Mouse (Mus musculus) midbrain, postnatal 0 days (tissue): ENCODE measurements around the gene Olfr56. TPM values are rescaled to one million over a fixed set of nuclear protein-coding genes. Genes with fewer than 3 reads are reported as not detected.
A peak's percentile ranks its signal among the peaks of the same experiment; 100 is the strongest.
"Not testable (repeated sequence)": the region's sequence is repeated elsewhere in the genome, so short reads cannot be mapped to it uniquely, and the experiment has no call there.

ENCODE experiments used
- ATAC-seq: fragments of 200-750 bp; cut with Nextera tagmentation; 2 replicates; pipeline ENCODE4 v1.8.0; 2017; ENCODE audit warnings: moderate number of reproducible peaks, mild to moderate bottlenecking, moderate TSS enrichment, moderate library complexity; ENCODE audit not compliant: low FRiP score
- DNase-seq: peaks from one replicate; pipeline ENCODE4 v3.0.0-alpha.2; 2015; ENCODE audit warnings: low spot score
- H3K27ac ChIP-seq: fragments of 300-500 bp; sonication (generic); 2 replicates; pipeline ENCODE4 v1.5.1; 2014; ENCODE audit warnings: low read depth, mild to moderate bottlenecking, low read length, mixed read lengths
- H3K27me3 ChIP-seq: fragments of 300-500 bp; sonication (generic); 2 replicates; pipeline ENCODE4 v1.6.1; 2014; ENCODE audit warnings: low read length, control low read depth, mixed read lengths; ENCODE audit not compliant: insufficient read depth
- H3K36me3 ChIP-seq: fragments of 300-500 bp; sonication (generic); 2 replicates; pipeline ENCODE4 v1.6.1; 2014; ENCODE audit warnings: low read length, control low read depth, mixed read lengths; ENCODE audit not compliant: insufficient read depth
- H3K4me1 ChIP-seq: fragments of 300-500 bp; sonication (generic); 2 replicates; pipeline ENCODE4 v1.6.1; 2014; ENCODE audit warnings: mild to moderate bottlenecking, control low read depth, antibody characterized with exemption, low read length, mixed read lengths; ENCODE audit not compliant: insufficient read depth
- H3K4me2 ChIP-seq: fragments of 300-500 bp; sonication (generic); 2 replicates; pipeline ENCODE4 v1.6.1; 2014; ENCODE audit warnings: low read depth, mild to moderate bottlenecking, low read length, mixed read lengths; ENCODE audit not compliant: poor library complexity, severe bottlenecking
- H3K4me3 ChIP-seq: fragments of 300-500 bp; sonication (generic); 2 replicates; pipeline ENCODE4 v1.5.1; 2014; ENCODE audit warnings: low read depth, mild to moderate bottlenecking, low read length, moderate library complexity
- H3K9ac ChIP-seq: fragments of 300-500 bp; sonication (generic); replicated peaks from 2 replicates; pipeline ENCODE4 v1.6.1; 2014; ENCODE audit warnings: mild to moderate bottlenecking, low read length, moderate library complexity, mixed read lengths; ENCODE audit not compliant: poor library complexity, severe bottlenecking
- H3K9me3 ChIP-seq: fragments of 300-500 bp; sonication (generic); 2 replicates; pipeline ENCODE4 v1.6.1; 2016; ENCODE audit warnings: low read length, control low read depth
- CTCF ChIP-seq: IDR thresholded peaks from 2 replicates; pipeline ENCODE4 v1.5.1; 2016; ENCODE audit warnings: antibody characterized with exemption, mild to moderate bottlenecking
- WGBS: fragments of 180-500 bp; shearing (Covaris S2); extraction: QIAGEN DNeasy Blood & Tissue Kit; methylation state at CpG from one replicate; pipeline ENCODE4 v1.1.7; 2014; 5-methylcytosine and 5-hydroxymethylcytosine counted together
- polyA plus RNA-seq: library from polyadenylated mRNA; unstranded; fragments of >200 nt; fragmentation: Nextera tagmentation; extraction: Ambion mirVana; gene quantifications from 2 replicates; pipeline ENCODE4 v1.2.1, GENCODE M21; 2015
- total RNA-seq: library from RNA; depleted of rRNA; stranded (reverse); fragments of >200 nt; gene quantifications from 2 replicates; pipeline ENCODE4 v1.2.3, GENCODE M21; 2014

The Olfr56 gene
- total and polyA plus RNA-seq, 2 experiments from 2014 or later = not detected

GRCm38 (mm10) chr11:49154077-49154476, 175.4 kb downstream of the Olfr56 start, which contains the start of gene Olfr1394:
Gene Olfr1394 (plus strand): TSS chr11:49154377.
- no peak for ATAC-seq
- no peaks in the 10 kb centered on the region for H3K4me1 ChIP-seq
- no peak for DNase-seq

DNA sequence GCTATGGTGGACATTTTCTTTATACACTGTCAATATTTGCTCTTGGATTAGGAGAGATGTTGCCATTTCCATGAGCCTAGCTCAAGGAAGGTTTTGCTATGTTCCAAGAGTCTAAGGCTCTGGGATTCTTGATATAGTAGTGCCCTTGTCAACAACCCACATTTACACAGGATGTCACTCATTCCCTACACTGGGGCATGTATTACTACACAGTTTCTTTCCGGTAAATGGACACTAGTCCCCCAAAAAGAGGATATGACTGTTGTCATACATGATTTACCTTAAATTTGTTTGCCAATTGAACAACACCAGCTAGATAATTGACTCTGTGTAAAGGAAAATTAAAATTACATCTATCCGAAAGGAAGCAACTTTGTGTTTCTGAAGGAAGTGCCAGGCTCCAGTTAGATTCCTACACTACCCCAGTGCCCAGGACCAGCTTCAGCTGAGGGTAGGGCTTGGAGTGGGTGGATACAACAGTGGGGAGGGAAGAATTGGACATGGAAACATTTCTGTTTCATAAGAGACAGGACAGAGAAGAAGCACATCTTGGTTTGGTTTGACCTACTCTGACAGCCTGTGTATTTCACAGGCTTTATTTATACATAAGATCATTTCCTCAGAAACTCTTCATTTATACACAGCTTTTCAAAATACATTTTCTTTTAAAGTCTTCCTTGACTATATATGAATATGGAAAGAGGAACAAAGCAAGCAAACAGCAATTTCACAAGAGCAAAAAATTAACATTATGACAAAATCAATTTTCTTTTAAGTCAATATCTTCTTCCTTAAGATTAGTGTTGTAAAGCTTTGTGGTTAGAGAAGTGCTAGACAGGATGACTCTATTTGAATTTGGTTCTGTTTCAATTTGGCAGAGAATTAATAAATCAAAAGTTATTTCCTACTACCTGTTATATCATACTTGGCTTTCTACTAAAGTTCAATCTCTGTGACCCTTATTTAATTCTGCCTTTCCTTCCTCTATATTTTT, 178.4 kb downstream of the Olfr56 start:
- DNase-seq (no peak), ATAC-seq (no peak)
- Histone ChIP-seq H3K4me2 (no peak overlapping the region), H3K9me3 (no peaks in the 10 kb centered on the region), H3K4me3 (no peak overlapping the region), H3K27ac (no peak overlapping the region), H3K27me3 (no peaks in the 10 kb centered on the region), H3K36me3 (no peaks in the 10 kb centered on the region), H3K9ac (no peak overlapping the region), H3K4me1 (no peaks in the 10 kb centered on the region)
- 95% methylated on average over 2 of the region's 2 CpGs for WGBS
- no peak for TF ChIP-seq CTCF

More at GRCm38 (mm10) chr11:49154077-49154476, 175.4 kb downstream of the Olfr56 start, which contains the start of gene Olfr1394:
- no peaks in the 10 kb centered on the region for H3K36me3 ChIP-seq
- no peak within 1 kb of the TSS for H3K4me3 ChIP-seq
- no peak within 1 kb of the TSS for H3K4me2 ChIP-seq
- H3K9ac ChIP-seq = no peak within 1 kb of the TSS
- H3K9me3 ChIP-seq = no peaks in the 10 kb centered on the region
- no peak within 1 kb of the TSS for H3K27ac ChIP-seq
- TF ChIP-seq CTCF = no peak
- WGBS = 91% methylated on average over 1 of the region's 1 CpGs
- no peaks in the 10 kb centered on the region for H3K27me3 ChIP-seq

DNA sequence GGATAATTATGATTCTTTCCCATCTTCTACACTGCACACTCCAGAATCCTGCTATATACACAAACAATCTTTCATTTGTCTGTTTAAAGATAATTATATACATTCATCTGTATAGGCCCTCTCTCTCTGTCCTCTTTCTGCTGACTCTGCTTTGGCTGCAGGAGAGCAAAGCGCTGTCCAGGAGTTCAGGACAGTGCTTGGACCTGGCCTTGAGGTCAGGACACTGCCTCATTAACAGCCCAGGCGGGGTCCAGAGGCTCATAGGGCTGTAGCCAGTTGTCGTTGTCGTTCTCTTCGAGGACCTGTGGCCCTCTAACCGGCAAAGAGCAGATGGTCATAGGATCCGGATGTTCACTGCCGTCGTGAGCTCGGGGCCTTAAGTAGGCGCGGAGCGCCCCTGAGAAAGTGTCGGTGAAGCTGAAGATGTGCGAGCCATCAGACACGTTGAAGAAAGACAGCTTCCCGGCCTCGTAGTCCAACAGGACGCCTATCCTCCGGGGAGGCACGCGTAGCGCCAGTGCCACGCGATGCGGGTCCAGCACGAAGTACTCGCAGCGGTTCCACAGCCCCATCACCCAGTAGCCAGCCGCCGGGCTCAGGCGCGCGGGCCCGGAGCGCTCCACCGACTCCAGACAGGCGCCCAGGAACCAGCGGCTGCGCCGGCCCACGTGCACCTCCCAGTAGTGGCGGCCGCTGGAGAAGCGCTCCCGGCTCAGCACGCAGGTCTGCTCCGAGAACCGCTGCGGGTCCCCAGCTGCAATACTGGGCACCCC, 190.3 kb downstream of the Olfr56 start:
- peak; percentile 79 for ATAC-seq
- peak overlapping the region; percentile 41 for H3K4me3 ChIP-seq
- H3K4me1 ChIP-seq = no peaks in the 10 kb centered on the region
- H3K27ac ChIP-seq = no peak overlapping the region
- no peaks in the 10 kb centered on the region; the same call in 1 of the 2 replicates for H3K27me3 ChIP-seq
- WGBS = 3% methylated on average over 50 of the region's 50 CpGs
- H3K36me3 ChIP-seq = no peaks in the 10 kb centered on the region
- H3K9me3 ChIP-seq = peaks cover 4% of the 10 kb centered on the region; the same call in 1 of the 2 replicates
- DNase-seq = peak; percentile 21
- no peak overlapping the region for H3K9ac ChIP-seq
- peak overlapping the region; percentile 75 for H3K4me2 ChIP-seq
- no peak for TF ChIP-seq CTCF

- no peak for ATAC-seq
- WGBS = 95% methylated on average over 4 of the region's 4 CpGs
These were observed 191.9 kb downstream of the Olfr56 start for GRCm38 (mm10) chr11:49170576-49170975.

GRCm38 (mm10) chr11:49175345-49175744, 196.7 kb downstream of the Olfr56 start:
- no peak for DNase-seq
- TF ChIP-seq CTCF = no peak
- Histone ChIP-seq H3K9ac (no peak overlapping the region), H3K9me3 (no peaks in the 10 kb centered on the region), H3K27me3 (no peaks in the 10 kb centered on the region), H3K4me2 (no peak overlapping the region), H3K4me3 (no peak overlapping the region), H3K4me1 (no peaks in the 10 kb centered on the region), H3K27ac (no peak overlapping the region), H3K36me3 (no peaks in the 10 kb centered on the region)
- WGBS = 90% methylated on average over 8 of the region's 8 CpGs
- no peak for ATAC-seq

More at GRCm38 (mm10) chr11:49170576-49170975, 191.9 kb downstream of the Olfr56 start:
- no peak overlapping the region for H3K4me2 ChIP-seq
- peaks cover 4% of the 10 kb centered on the region; the same call in 1 of the 2 replicates for H3K9me3 ChIP-seq
- no peak overlapping the region for H3K27ac ChIP-seq
- no peak overlapping the region for H3K9ac ChIP-seq
- no peak for DNase-seq
- H3K27me3 ChIP-seq = no peaks in the 10 kb centered on the region; the same call in 1 of the 2 replicates
- H3K36me3 ChIP-seq = no peaks in the 10 kb centered on the region
- no peak overlapping the region for H3K4me3 ChIP-seq
- TF ChIP-seq CTCF = no peak
- no peaks in the 10 kb centered on the region for H3K4me1 ChIP-seq

GRCm38 (mm10) chr11:49176047-49176779, 197.5 kb downstream of the Olfr56 start:
- not testable (repeated sequence) for ATAC-seq, H3K4me3 ChIP-seq
- 88% methylated on average over 4 of the region's 4 CpGs for WGBS

More at GRCm38 (mm10) chr11:49176047-49176779, 197.5 kb downstream of the Olfr56 start:
- H3K4me2 ChIP-seq, H3K36me3 ChIP-seq, H3K4me1 ChIP-seq, H3K9ac ChIP-seq, H3K27ac ChIP-seq, H3K27me3 ChIP-seq, H3K9me3 ChIP-seq, DNase-seq: not testable (repeated sequence)
